Mouse (Mus musculus) erythroblast, embryonic 14.5 days (primary cell): ENCODE results near the gene Macrod1. TPM values are rescaled to one million over a fixed set of nuclear protein-coding genes. Genes with fewer than 3 reads are reported as not detected.

Experiments
- H3K27me3 ChIP-seq: 2 replicates; pipeline ENCODE4 v1.6.1; 2012; ENCODE audit warnings: inconsistent platforms; ENCODE audit not compliant: control insufficient read depth
- H3K36me3 ChIP-seq: 2 replicates; pipeline ENCODE4 v1.6.1; 2012; ENCODE audit warnings: mild to moderate bottlenecking, inconsistent platforms; ENCODE audit not compliant: control insufficient read depth
- H3K4me1 ChIP-seq: 2 replicates; pipeline ENCODE4 v1.6.1; 2012; ENCODE audit warnings: inconsistent platforms; ENCODE audit not compliant: control insufficient read depth
- H3K4me3 ChIP-seq: replicated peaks from 2 replicates; pipeline ENCODE3; 2012; ENCODE audit warnings: moderate library complexity, mild to moderate bottlenecking, inconsistent platforms
- H3K9me3 ChIP-seq: 2 replicates; pipeline ENCODE4 v1.6.1; 2012; ENCODE audit warnings: low read length, inconsistent platforms, mixed read lengths; ENCODE audit not compliant: control insufficient read depth
- GATA1 ChIP-seq: IDR thresholded peaks from 2 replicates; pipeline ENCODE4 v1.6.1; 2012; ENCODE audit warnings: low read length, inconsistent platforms, mixed read lengths
- TAL1 ChIP-seq: IDR thresholded peaks from 3 replicates; pipeline ENCODE4 v1.6.1; 2012; ENCODE audit warnings: low read length, inconsistent platforms, mixed read lengths
- polyA plus RNA-seq: library from polyadenylated mRNA; stranded (reverse); fragments of >175 nt; gene quantifications from 2 replicates; pipeline ENCODE4 v1.2.3, GENCODE M21; 2012

Macrod1 gene
- polyA plus RNA-seq, 1 experiment: 2.0 TPM

DNA sequence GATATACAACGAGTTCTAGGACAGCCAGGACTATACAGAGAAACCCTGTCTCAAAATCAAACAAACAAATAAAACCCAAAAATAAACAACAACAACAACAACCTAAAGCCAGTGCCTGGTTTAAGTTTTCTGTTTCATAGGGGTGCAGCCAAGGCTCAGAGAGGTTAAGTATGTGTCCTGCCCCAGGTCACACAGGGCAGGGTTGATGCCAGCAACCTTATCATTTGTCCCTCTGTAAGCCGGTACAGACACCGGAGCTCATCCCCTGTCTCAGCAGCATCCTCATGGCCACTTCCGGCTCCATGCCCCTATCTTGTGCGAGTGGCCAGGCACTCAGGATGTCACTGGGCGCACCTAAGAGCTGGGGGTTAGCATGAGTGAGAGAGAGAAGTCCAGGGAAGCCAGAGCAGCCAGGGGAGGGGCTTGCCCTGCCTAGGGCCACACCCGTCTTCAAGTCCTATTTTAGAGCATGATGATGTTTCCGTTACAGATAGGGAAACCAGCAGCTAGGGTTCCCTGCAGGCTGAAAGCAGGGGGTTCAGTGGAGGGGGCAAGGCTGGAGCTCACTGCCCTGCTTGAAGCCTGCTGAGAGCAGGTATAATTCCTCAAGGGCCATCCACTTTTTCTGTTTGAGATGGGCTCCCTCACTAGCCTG, 61.2 kb downstream of the Macrod1 start:
- no peaks in the 10 kb centered on the region; the same call in 1 of the 2 replicates for H3K36me3 ChIP-seq
- no peaks in the 10 kb centered on the region for H3K9me3 ChIP-seq
- TF ChIP-seq TAL1 (no peak), GATA1 (no peak)
- no peaks in the 10 kb centered on the region for H3K27me3 ChIP-seq
- peak overlapping the region; percentile 49 for H3K4me3 ChIP-seq
- H3K4me1 ChIP-seq: peaks cover 83% of the 10 kb centered on the region

DNA sequence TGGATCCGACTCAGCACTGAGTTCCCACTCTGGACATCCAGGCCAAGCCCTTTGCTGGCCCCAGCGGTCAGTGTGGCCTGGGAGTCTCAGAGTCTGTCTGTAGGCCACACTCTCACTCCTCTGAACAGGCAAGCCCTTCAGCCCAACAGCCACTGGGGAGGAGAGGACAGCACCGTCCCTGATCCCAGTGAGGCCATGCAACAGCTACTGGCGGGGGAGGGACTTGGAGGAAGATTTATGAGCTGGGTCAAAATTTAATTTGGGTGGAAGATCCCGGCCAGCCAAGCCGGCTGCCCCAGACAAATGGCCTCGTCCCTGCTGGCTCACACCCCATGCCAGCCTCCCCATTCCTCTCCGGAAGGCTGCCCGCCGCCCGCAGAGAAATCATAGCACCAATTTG, 64.6 kb downstream of the Macrod1 start:
- TF ChIP-seq TAL1: no peak
- TF ChIP-seq GATA1: no peak
- no peak overlapping the region for H3K4me3 ChIP-seq
- no peaks in the 10 kb centered on the region; the same call in 1 of the 2 replicates for H3K36me3 ChIP-seq
- H3K9me3 ChIP-seq: no peaks in the 10 kb centered on the region; the same call in 1 of the 2 replicates
- peaks cover 61% of the 10 kb centered on the region for H3K4me1 ChIP-seq
- no peaks in the 10 kb centered on the region for H3K27me3 ChIP-seq

DNA sequence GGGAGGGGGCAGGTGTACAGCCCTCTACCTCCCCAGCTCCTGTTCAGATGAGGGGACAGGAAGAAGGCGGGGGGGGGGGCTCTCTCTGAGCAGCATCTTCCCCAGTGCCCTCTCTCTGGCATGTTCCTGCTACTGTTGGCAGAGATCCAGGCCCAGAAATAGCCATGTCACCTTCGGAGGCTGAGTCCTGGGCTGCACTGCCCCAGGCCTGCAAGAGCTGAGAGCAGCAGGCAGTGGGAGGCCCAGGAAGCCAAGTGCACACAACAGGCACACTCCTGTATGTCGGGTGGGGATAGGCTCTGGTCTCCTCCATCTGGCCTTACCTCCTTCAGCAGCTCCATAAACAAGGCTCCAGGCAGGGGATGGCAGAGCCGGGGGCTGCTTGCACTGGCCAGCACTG, 65.7 kb downstream of the Macrod1 start:
- H3K4me3 ChIP-seq: no peak overlapping the region
- H3K27me3 ChIP-seq: no peaks in the 10 kb centered on the region
- peaks cover 59% of the 10 kb centered on the region for H3K4me1 ChIP-seq
- TF ChIP-seq TAL1: no peak
- TF ChIP-seq GATA1: no peak
- H3K36me3 ChIP-seq: no peaks in the 10 kb centered on the region
- no peaks in the 10 kb centered on the region; the same call in 1 of the 2 replicates for H3K9me3 ChIP-seq

DNA sequence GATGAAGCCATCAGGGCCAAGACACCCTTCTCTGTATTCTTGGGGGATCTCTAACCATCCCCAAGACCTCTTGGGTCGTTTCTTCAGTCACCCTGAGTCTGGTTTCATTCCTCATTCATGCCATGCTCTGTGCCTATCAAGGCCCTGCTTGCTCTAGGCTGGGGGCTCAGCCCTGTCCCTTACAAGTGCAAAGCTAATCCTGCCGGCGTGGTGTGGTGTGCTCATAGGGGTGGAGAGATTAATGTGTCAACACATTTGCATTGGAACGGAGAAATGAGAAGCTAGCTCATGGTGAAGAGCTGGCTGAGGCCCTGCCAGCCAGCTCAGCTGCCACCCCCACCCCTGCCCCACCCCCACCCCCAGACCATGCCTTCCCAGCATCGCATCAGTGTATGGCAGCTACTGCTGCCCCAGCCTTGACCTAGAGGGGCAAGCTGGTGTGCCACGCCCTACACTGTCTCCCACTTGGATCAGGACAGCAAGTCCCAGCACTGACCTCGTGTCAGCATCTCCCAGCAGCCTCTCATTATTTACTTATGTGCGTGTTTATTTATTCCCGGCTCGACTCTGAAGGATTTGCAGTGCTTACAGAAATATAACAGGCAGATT, 66.2 kb downstream of the Macrod1 start:
- Histone ChIP-seq H3K4me3 (no peak overlapping the region), H3K27me3 (no peaks in the 10 kb centered on the region)
- TF ChIP-seq GATA1 (no peak), TAL1 (no peak)

DNA sequence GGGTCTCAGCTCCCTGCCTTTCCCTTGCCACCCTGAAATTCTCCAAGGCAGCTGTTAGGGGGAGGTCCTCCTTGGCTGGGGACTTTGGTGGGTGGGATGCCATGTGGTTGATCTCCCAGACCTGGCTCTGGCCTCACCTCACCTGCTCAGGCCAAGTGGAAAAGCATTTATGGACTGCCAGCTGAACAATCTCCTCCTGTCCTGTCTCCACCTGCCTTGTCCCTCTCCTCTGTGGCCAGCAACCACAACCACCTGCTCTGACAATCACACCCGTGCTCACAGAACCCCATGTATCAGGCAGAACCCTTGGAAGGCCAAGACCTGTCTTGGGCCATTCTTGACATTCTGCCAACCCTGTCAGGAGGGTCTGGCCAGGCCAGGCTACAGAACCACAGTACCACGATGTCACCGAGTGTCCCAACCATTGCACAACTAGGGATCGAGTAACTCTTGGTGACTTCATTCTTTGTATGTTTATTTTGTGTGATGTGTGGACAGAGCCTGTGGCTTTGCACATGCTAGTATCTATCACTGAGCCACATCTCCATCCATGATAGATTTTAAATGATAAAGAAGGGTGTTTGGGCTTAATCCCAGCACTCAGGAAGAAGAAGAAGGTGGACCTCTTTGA, 69.0 kb downstream of the Macrod1 start:
- TF ChIP-seq GATA1 (no peak), TAL1 (no peak)
- H3K27me3 ChIP-seq: peaks cover 2% of the 10 kb centered on the region; the same call in 1 of the 2 replicates
- peaks cover 26% of the 10 kb centered on the region for H3K4me1 ChIP-seq
- H3K36me3 ChIP-seq: no peaks in the 10 kb centered on the region
- no peaks in the 10 kb centered on the region; the same call in 1 of the 2 replicates for H3K9me3 ChIP-seq
- H3K4me3 ChIP-seq: no peak overlapping the region

More for the DNA sequence above, 66.2 kb downstream of the Macrod1 start:
- Histone ChIP-seq H3K9me3 (no peaks in the 10 kb centered on the region; the same call in 1 of the 2 replicates), H3K4me1 (peaks cover 54% of the 10 kb centered on the region), H3K36me3 (no peaks in the 10 kb centered on the region)

DNA sequence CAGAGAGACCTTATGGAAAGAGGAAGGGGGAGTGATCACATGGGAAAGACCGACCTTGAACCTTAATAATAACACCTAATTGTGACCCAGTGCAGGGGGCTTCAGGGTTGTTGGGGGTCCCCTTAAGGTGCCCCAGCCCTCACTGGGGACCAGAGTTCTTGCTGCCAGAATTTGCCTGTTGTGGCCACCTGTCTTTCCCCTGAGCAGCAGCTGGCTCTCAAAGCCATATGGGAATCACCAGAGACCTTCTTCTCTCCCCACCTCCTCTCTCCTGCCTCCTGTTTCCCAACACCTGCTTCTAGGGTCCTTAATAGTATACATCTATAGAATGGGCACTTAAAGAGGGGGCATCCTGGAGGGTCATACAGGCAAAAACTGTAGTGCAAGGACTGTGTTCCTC, 69.6 kb downstream of the Macrod1 start:
- Histone ChIP-seq H3K36me3 (no peaks in the 10 kb centered on the region), H3K4me3 (no peak overlapping the region), H3K9me3 (no peaks in the 10 kb centered on the region; the same call in 1 of the 2 replicates), H3K4me1 (peaks cover 20% of the 10 kb centered on the region), H3K27me3 (peaks cover 2% of the 10 kb centered on the region; the same call in 1 of the 2 replicates)
- TF ChIP-seq GATA1 (no peak), TAL1 (no peak)

DNA sequence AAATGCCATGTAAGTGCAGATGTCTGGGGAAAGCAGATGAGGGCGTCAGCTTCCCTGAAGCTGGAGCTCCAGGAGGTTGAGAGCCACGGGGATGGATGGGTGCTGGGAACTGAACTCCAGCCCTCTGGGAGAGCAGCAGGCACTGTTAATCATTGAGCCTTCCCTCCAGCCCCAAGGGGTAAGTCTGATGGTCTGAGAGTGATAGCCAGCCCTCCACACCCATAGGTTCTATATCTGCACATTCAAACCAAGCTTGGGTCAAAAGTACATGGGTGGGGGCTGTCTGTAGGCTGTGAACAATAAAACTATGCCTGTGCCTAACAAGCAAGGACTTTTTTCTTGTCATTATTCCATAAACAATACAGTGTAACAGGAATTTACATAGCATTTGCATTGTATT, 70.3 kb downstream of the Macrod1 start:
- H3K4me3 ChIP-seq: no peak overlapping the region
- peaks cover 14% of the 10 kb centered on the region for H3K4me1 ChIP-seq
- TF ChIP-seq GATA1 (no peak), TAL1 (no peak)
- peaks cover 3% of the 10 kb centered on the region; the same call in 1 of the 2 replicates for H3K27me3 ChIP-seq
- no peaks in the 10 kb centered on the region for H3K36me3 ChIP-seq
- H3K9me3 ChIP-seq: no peaks in the 10 kb centered on the region; the same call in 1 of the 2 replicates

DNA sequence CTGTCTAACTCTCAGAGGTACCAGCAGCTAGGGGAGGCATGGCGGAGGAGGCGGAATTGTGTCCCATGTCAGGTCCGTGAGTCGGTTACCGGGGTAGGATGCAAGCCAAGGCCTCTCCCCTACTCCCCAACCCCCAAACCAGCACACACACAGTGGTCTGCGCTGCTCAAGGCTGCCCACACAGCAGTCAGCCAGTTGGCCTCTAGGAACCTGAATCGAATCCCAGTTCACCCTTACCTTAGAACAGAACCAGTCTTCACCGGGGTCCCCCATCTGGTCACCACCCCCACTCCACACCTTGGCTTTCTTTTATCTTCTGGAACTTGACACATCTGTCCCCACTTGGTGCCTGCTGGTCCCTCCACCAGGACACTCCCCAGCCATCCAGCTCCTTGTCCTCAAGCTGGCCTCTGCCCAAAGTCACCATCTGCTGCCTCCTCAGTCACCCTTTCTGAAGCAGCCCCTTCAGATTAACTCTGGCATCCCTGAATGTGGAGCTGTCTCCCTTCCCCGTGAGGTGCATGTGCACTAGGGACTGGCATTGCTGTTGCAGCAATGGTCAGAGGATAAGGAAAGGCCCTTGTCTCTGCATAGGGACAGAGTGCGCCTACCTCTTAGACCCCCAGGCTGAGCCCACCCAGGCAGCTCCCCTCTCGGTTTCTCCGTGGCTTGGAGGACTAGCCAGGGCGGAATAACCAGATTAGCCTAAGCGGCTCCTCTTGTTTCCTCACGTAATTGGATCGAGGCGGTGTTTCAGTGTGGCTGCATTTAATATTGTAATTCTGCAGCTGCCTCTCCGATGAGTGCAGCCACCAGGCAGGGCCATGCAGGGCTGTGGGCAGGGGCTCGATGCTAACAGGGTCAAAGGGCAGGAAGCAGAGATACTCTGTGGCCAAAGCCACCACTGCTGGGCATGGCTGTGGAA, 72.2 kb downstream of the Macrod1 start:
- no peak for TF ChIP-seq GATA1
- TF ChIP-seq TAL1: no peak
- peaks cover 4% of the 10 kb centered on the region; the same call in 1 of the 2 replicates for H3K27me3 ChIP-seq
- no peaks in the 10 kb centered on the region for H3K36me3 ChIP-seq
- H3K4me3 ChIP-seq: no peak overlapping the region
- peaks cover 11% of the 10 kb centered on the region for H3K4me1 ChIP-seq
- no peaks in the 10 kb centered on the region; the same call in 1 of the 2 replicates for H3K9me3 ChIP-seq
